In genomic region chr15:69849644-69850043, GRCm38 (mm10) we compare ENCODE assay signal across 24 mouse cellular contexts.
"Had no signal": no experiment of that assay in that cellular context is flagged by ENCODE, and none has a peak within 500 bp of the region (broad histone marks: within the 10 kb centered on the region; RNA-seq: fewer than 3 reads in every experiment).

No protein-coding gene starts in this region.

- H3K36me3 ChIP-seq: lung, embryonic 15.5 days; midbrain, embryonic 10.5 days; midbrain, embryonic 12.5 days; neural tube, embryonic 13.5 days; neural tube, embryonic 15.5 days; stomach, embryonic 15.5 days had no signal

- ATAC-seq: liver, postnatal 0 days; lung, postnatal 0 days; midbrain, embryonic 16.5 days had no signal

- H3K9ac ChIP-seq: liver, postnatal 0 days; lung, embryonic 15.5 days; midbrain, embryonic 12.5 days; neural tube, embryonic 13.5 days; neural tube, embryonic 15.5 days; stomach, embryonic 15.5 days had no signal

- H3K27me3 ChIP-seq: lung, embryonic 15.5 days; midbrain, embryonic 12.5 days; neural tube, embryonic 13.5 days; neural tube, embryonic 15.5 days; stomach, embryonic 15.5 days had no signal

- H3K4me1 ChIP-seq: lung, embryonic 15.5 days; midbrain, embryonic 10.5 days; midbrain, embryonic 12.5 days; neural tube, embryonic 13.5 days; neural tube, embryonic 15.5 days; stomach, embryonic 15.5 days had no signal

- H3K4me2 ChIP-seq: lung, embryonic 15.5 days; midbrain, embryonic 12.5 days; neural tube, embryonic 13.5 days; neural tube, embryonic 15.5 days; stomach, embryonic 15.5 days had no signal

- DNase-seq: liver, postnatal 0 days; lung, adult 2 months; lung, postnatal 14 days; lung, postnatal 36 days; midbrain, embryonic 14.5 days; retina, postnatal 1 day; right cerebral cortex, adult 18-20 months; right cerebral cortex, postnatal 25 days; right cerebral cortex, postnatal 4 days; spleen, adult 18-20 months; thymus, adult 2 months; thymus, postnatal 25 days; thymus, postnatal 4 days had no signal

- H3K4me3 ChIP-seq: lung, embryonic 15.5 days; midbrain, embryonic 10.5 days; midbrain, embryonic 12.5 days; myocyte; neural tube, embryonic 13.5 days; neural tube, embryonic 15.5 days; stomach, embryonic 15.5 days had no signal

- H3K27ac ChIP-seq: lung, embryonic 15.5 days; macrophage; midbrain, embryonic 10.5 days; midbrain, embryonic 12.5 days; neural tube, embryonic 13.5 days; neural tube, embryonic 15.5 days; stomach, embryonic 15.5 days; stomach, postnatal 0 days had no signal

- H3K9me3 ChIP-seq: lung, embryonic 15.5 days; midbrain, embryonic 10.5 days; midbrain, embryonic 12.5 days; neural tube, embryonic 13.5 days; neural tube, embryonic 15.5 days; stomach, embryonic 15.5 days had no signal
